Mouse (Mus musculus) right cerebral cortex, postnatal 25 days (tissue): ENCODE measurements around the gene Traf7.

Experiments
- DNase-seq: peaks from one replicate; pipeline ENCODE4 v3.0.0; 2022

The Traf7 gene

GRCm38 (mm10) chr17:24544613-24545012 lies 16.9 kb upstream of the Traf7 start:
- DNase-seq = no peak

GRCm38 (mm10) chr17:24540375-24540774 lies 12.6 kb upstream of the Traf7 start:
- no peak for DNase-seq

- no peak for DNase-seq
These were observed 11.2 kb upstream of the Traf7 start for GRCm38 (mm10) chr17:24538950-24539349.

GRCm38 (mm10) chr17:24537536-24537935 lies 9.8 kb upstream of the Traf7 start:
- DNase-seq = no peak

GRCm38 (mm10) chr17:24535300-24535699 lies 7.6 kb upstream of the Traf7 start:
- no peak for DNase-seq

- DNase-seq = no peak
These were observed 6.5 kb upstream of the Traf7 start, which contains the start of gene Rab26 for GRCm38 (mm10) chr17:24534160-24534718. Gene Rab26 (minus strand): TSS chr17:24534210.

GRCm38 (mm10) chr17:24533099-24533992 lies 5.6 kb upstream of the Traf7 start:
- peak; percentile 89 for DNase-seq

- DNase-seq = no peak
These were observed 4.3 kb upstream of the Traf7 start for GRCm38 (mm10) chr17:24532045-24532444.

GRCm38 (mm10) chr17:24531064-24531463 lies 3.3 kb upstream of the Traf7 start:
- no peak for DNase-seq

GRCm38 (mm10) chr17:24530361-24531050 lies 2.8 kb upstream of the Traf7 start:
- DNase-seq = no peak

- DNase-seq = no peak
These were observed 2.1 kb upstream of the Traf7 start for GRCm38 (mm10) chr17:24529883-24530282.

GRCm38 (mm10) chr17:24529007-24529451 lies 1.3 kb upstream of the Traf7 start:
- no peak for DNase-seq

- DNase-seq = no peak
These were observed 801 bp upstream of the Traf7 start for GRCm38 (mm10) chr17:24528560-24528918.

- DNase-seq = no peak
These were observed 423 bp downstream of the Traf7 start for GRCm38 (mm10) chr17:24527315-24527714.

- no peak for DNase-seq
These were observed 3.0 kb downstream of the Traf7 start for GRCm38 (mm10) chr17:24524734-24525133.

GRCm38 (mm10) chr17:24520450-24520849 lies 7.3 kb downstream of the Traf7 start:
- no peak for DNase-seq

- DNase-seq = no peak
These were observed 13.2 kb downstream of the Traf7 start for GRCm38 (mm10) chr17:24514270-24515257.

GRCm38 (mm10) chr17:24513609-24514008 lies 14.1 kb downstream of the Traf7 start:
- no peak for DNase-seq

GRCm38 (mm10) chr17:24507806-24508460 lies 19.8 kb downstream of the Traf7 start:
- no peak for DNase-seq

GRCm38 (mm10) chr17:24507129-24507664 lies 20.5 kb downstream of the Traf7 start:
- DNase-seq = no peak

- peak; percentile 80 for DNase-seq
These were observed 21.2 kb downstream of the Traf7 start for GRCm38 (mm10) chr17:24506332-24507070.
